Comparison of ENCODE assay signal across 15 mouse cellular contexts in the genomic region with DNA sequence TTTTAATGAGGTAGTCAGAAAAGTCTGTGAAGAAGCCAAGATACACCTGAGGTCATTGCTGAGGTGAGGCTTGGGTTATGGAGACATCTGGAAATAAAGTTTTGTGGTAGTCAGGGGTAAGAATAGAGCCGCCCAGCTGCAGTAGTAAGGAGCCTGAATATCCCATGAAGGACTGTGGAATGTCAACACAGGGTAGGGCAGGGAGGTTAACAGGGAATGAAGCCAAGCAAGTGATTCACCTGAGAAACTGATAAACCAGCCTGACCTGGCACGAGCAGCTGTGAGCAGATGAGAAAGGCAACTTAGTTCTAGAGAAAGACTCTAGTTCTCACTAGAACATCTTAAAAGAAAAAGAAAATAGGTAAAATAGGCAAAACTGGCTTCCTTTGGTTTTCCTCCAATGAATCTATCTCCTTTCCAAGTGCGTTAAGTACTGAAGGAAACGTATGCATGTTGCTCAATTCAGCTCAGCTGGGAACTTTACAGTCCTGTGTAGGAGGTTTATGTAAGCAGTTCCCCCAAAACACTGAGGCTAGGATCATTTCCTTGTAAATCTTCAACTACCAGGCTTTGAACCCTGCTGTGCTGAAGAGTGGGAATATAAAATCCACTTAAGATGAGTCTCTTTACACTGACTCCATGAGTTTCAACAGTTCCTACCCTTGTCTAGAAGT.
"Had no signal": no experiment of that assay in that cellular context is flagged by ENCODE, and none has a peak within 500 bp of the region (broad histone marks: within the 10 kb centered on the region; RNA-seq: fewer than 3 reads in every experiment).

No protein-coding gene starts in this region.

- H3K27me3 ChIP-seq: limb, embryonic 13.5 days; liver, embryonic 12.5 days; neural tube, embryonic 12.5 days; stomach, embryonic 15.5 days had no signal

- ATAC-seq: liver, embryonic 12.5 days had no signal

- H3K4me2 ChIP-seq: limb, embryonic 13.5 days; liver, embryonic 12.5 days; neural tube, embryonic 12.5 days; stomach, embryonic 15.5 days had no signal

- H3K9me3 ChIP-seq: limb, embryonic 13.5 days; liver, embryonic 12.5 days; midbrain, embryonic 10.5 days; neural tube, embryonic 12.5 days; stomach, embryonic 15.5 days had no signal

- H3K27ac ChIP-seq: kidney, postnatal 0 days; limb, embryonic 13.5 days; liver, embryonic 12.5 days; midbrain, embryonic 10.5 days; neural tube, embryonic 12.5 days; stomach, embryonic 15.5 days had no signal

- H3K4me3 ChIP-seq: layer of hippocampus, adult 2 months; limb, embryonic 13.5 days; liver, embryonic 12.5 days; midbrain, embryonic 10.5 days; neural tube, embryonic 12.5 days; stomach, embryonic 15.5 days had no signal

- H3K9ac ChIP-seq: limb, embryonic 13.5 days; liver, embryonic 12.5 days; neural tube, embryonic 12.5 days; stomach, embryonic 15.5 days had no signal

- H3K36me3 ChIP-seq: limb, embryonic 13.5 days; liver, embryonic 12.5 days; midbrain, embryonic 10.5 days; neural tube, embryonic 12.5 days; stomach, embryonic 15.5 days had no signal

- H3K4me1 ChIP-seq: liver, embryonic 12.5 days; midbrain, embryonic 10.5 days; neural tube, embryonic 12.5 days; stomach, embryonic 15.5 days had no signal

- DNase-seq: kidney, adult 11 months; kidney, adult 9 months; kidney, postnatal 36 days; lung, postnatal 10 days; midbrain, embryonic 14.5 days; spleen, adult 18-20 months; thymus, adult 18-20 months; thymus, postnatal 14 days had no signal
